Mouse (Mus musculus) CD4-positive, CD25-positive, alpha-beta regulatory T cell, adult 2 months (primary cell): ENCODE data around the gene Icam4.

Experiments
- DNase-seq: peaks from one replicate; pipeline ENCODE4 v3.0.0-alpha.2; 2012; ENCODE audit warnings: low read depth, low spot score

Gene Icam4

GRCm38 (mm10) chr9:21011846-21012312 lies 17.3 kb upstream of the Icam4 start:
- DNase-seq, result no peak

GRCm38 (mm10) chr9:21012368-21012767 lies 16.8 kb upstream of the Icam4 start:
- peak; percentile 41 for DNase-seq

DNA sequence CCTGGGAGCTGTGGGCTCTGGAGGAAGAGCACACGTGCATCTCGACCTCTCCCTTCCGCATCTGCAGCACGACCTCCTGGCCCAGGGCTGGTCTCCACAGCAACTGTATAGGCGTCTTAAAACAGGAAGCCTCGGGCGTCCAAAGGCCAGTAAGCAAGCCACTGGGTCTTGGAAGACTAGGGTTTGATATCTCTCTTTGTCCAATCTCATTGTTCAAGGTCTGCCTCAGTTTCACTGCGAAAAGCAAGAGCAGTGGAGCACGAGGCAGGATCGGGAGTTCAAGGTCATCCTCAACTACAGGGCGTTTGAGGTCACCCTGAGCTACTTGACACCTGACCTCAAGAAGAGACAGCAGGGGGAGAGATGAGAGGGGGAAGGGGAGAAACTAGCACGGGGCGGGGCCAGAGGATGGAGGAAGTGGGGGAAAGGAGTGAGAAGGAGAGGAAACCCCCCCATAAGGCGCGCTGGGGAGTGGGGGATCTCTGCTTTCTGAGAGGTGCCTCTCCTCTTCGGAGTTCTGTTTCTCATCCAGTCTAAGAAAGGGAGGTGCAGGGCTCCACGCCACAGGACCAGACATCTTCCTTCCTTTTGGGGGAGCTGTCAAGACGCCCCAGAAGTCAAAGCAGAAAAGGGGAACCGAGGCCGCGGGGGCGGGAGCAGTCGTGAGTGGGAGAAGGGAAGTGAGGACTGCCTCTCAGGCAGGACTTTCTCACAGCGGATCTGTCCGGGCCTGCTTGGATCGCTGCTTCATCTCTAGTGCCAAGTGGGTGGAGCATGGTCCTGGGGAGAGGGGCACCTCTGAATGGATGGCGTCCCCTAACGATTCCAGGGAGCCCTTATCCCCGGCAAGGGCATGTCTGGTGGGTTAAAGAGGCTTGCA lies 14.2 kb upstream of the Icam4 start:
- DNase-seq, result peak; percentile 55

GRCm38 (mm10) chr9:21015571-21016130 lies 13.5 kb upstream of the Icam4 start, which contains the start of gene Icam1:
Gene Icam1 (plus strand): TSS chr9:21015985.
- DNase-seq, result peak; percentile 84

- DNase-seq, result peak; percentile 57
These were observed 12.6 kb upstream of the Icam4 start for GRCm38 (mm10) chr9:21016331-21017176.

DNA sequence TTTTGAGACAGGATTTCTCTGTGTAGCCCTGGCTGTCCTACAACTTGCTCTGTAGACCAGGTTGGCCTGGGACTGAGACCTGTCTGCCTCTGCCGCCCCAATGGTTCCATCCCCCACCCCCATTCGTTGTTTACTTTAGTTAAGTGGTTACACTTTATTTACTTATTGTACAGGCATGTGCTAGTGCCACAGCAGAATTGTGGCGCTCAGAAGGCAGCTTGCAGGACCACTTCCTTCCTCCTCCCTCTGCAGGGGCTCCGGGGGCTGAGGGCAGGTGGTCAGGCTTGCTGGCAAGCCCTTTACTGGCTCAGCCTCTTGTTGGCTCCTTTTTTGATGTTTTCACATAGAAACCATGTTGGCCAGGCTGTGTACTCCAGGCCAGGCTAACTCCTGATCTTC lies 12.0 kb upstream of the Icam4 start:
- no peak for DNase-seq

- no peak for DNase-seq
These were observed 10.6 kb upstream of the Icam4 start for GRCm38 (mm10) chr9:21018600-21018999.

DNA sequence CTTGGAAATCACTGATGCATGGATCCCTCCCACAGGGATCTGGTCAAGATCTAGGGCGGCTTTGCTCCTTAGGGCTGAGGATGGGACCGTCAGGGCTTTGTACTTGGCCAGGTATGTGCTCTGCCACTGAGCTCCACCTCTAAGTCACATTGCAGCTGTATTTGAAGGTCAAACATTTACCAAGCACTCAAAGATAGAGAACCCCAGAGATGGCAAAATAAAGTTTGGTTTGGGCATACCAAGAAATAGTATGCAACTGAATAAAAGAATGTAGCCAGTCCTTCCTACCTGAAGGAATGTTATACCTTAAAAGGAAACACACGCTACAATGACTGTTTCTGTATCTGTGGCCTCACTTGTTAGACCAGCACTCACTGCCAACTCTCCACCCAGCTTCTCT lies 7.8 kb upstream of the Icam4 start:
- no peak for DNase-seq

DNA sequence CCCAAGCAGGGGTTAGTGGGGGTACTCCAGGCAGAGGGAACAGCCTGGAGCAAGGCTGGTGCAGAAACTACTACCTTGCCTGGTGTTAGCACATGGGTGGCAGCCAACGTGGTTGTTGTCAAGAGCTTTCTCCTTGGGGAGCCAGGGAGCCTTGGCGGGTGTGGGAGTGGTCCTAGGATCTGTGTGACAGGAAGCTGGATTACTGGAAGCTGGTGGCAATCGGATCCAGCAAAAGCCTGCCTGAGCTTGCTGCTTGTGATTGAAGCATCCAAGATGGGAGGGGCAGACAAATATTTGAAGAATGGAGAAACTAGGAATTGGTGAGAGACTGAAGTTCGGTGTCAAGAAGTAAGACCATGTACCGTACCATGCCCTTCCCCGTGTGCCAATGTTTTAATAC lies 6.9 kb upstream of the Icam4 start:
- no peak for DNase-seq

- DNase-seq, result no peak
These were observed 6.4 kb upstream of the Icam4 start for GRCm38 (mm10) chr9:21022726-21023125.

- DNase-seq, result no peak
These were observed 3.8 kb upstream of the Icam4 start for GRCm38 (mm10) chr9:21025258-21025810.

- no peak for DNase-seq
These were observed 2.3 kb upstream of the Icam4 start for GRCm38 (mm10) chr9:21026849-21027248.

DNA sequence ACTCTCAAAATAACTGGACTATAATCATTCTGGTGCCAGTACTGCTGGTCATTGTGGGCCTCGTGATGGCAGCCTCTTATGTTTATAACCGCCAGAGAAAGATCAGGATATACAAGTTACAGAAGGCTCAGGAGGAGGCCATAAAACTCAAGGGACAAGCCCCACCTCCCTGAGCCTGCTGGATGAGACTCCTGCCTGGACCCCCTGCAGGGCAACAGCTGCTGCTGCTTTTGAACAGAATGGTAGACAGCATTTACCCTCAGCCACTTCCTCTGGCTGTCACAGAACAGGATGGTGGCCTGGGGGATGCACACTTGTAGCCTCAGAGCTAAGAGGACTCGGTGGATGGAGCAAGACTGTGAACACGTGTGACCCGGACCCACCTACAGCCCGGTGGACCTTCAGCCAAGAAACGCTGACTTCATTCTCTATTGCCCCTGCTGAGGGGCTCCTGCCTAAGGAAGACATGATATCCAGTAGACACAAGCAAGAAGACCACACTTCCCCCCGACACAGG lies 1.3 kb upstream of the Icam4 start:
- no peak for DNase-seq

- no peak for DNase-seq
These were observed 538 bp upstream of the Icam4 start for GRCm38 (mm10) chr9:21028560-21029110.

DNA sequence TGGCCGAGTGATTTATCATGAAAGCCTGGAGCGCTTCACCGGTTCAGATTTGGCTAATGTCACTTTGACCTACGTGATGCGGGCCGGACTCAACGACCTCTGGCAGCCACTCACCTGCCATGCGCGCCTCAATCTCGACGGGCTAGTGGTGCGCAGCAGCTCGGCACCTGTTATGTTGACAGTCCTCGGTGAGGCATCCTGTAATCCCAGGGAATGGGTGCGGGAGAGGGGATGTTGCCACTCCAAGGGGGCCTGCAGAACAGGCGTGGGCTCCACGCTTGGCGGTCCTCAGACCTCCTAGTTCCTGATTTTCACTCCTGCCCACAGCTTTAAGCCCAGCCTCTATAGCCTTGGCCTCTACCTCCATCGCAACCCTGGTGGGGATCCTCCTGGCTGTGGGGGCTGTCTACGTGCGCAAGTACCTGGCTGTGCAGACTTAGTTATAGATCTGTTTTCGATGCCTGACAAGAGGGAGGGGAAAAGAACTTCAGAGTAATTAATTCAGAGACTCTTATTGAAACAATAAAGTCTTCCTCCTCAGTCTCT lies 955 bp downstream of the Icam4 start:
- DNase-seq, result peak; percentile 43

- peak; percentile 97 for DNase-seq
These were observed 1.6 kb downstream of the Icam4 start for GRCm38 (mm10) chr9:21030781-21031250.

- DNase-seq, result peak; percentile 84
These were observed 2.2 kb downstream of the Icam4 start for GRCm38 (mm10) chr9:21031251-21031895.

- DNase-seq, result peak; percentile 71
These were observed 2.8 kb downstream of the Icam4 start, which contains the start of gene Icam5 for GRCm38 (mm10) chr9:21031896-21032351. Gene Icam5 (plus strand): TSS chr9:21032073.

GRCm38 (mm10) chr9:21032491-21032890 lies 3.3 kb downstream of the Icam4 start:
- DNase-seq, result no peak

DNA sequence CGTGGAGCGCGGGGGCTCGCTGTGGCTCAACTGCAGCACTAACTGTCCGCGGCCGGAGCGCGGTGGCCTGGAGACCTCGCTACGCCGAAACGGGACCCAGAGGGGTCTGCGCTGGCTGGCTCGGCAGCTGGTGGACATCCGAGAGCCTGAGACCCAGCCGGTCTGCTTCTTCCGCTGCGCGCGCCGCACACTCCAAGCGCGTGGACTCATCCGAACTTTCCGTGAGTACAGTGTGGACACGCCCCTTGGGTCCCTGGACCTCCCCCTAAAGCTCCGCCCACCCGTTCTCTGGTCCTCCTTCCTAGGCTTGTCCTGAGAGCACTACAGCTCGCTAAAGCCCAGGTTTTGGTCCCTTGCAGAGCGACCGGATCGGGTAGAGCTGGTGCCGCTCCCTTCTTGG lies 4.0 kb downstream of the Icam4 start:
- DNase-seq, result peak; percentile 92
